Mouse (Mus musculus) thymus, adult 2 months (tissue): ENCODE measurements around the gene Pepd. TPM values are rescaled to one million over a fixed set of nuclear protein-coding genes. Genes with fewer than 3 reads are reported as not detected.

Experiments used
- DNase-seq: peaks from one replicate; pipeline ENCODE4 v3.0.0; 2021
- H3K27ac ChIP-seq: fragments of 200-500 bp; 2 replicates; pipeline ENCODE4 v1.5.1; 2012; ENCODE audit warnings: low read length, control low read depth; ENCODE audit not compliant: control insufficient read depth, insufficient read depth
- H3K27me3 ChIP-seq: fragments of 200-500 bp; 2 replicates; pipeline ENCODE4 v1.6.1; 2012; ENCODE audit warnings: mild to moderate bottlenecking, low read length, moderate library complexity, mixed read lengths; ENCODE audit not compliant: control insufficient read depth, insufficient read depth
- H3K36me3 ChIP-seq: fragments of 200-500 bp; 2 replicates; pipeline ENCODE4 v1.6.1; 2012; ENCODE audit warnings: mild to moderate bottlenecking, low read length, moderate library complexity; ENCODE audit not compliant: control insufficient read depth, insufficient read depth
- H3K4me1 ChIP-seq: fragments of 200-500 bp; replicated peaks from 2 replicates; pipeline ENCODE4 v1.6.1; 2012; ENCODE audit warnings: low read length; ENCODE audit not compliant: control insufficient read depth, insufficient read depth
- H3K4me3 ChIP-seq: fragments of 200-500 bp; 2 replicates; pipeline ENCODE4 v1.5.1; 2012; ENCODE audit warnings: mild to moderate bottlenecking, low read length, control low read depth, moderate library complexity; ENCODE audit not compliant: control insufficient read depth, insufficient read depth
- CTCF ChIP-seq: fragments of 200-500 bp; IDR thresholded peaks from 2 replicates; pipeline ENCODE4 v1.5.1; 2012; ENCODE audit warnings: mild to moderate bottlenecking, control low read depth, low read length, moderate library complexity, borderline replicate concordance; ENCODE audit not compliant: control insufficient read depth, poor library complexity, insufficient read depth; ENCODE audit errors: extremely low read depth
- POLR2A ChIP-seq: fragments of 200-500 bp; IDR thresholded peaks from 2 replicates; pipeline ENCODE4 v1.6.1; 2012; ENCODE audit warnings: mild to moderate bottlenecking, low read length, control low read depth, moderate library complexity; ENCODE audit not compliant: control insufficient read depth, poor library complexity, insufficient read depth; ENCODE audit errors: extremely low read depth
- WGBS: fragments of 180-500 bp; shearing (Covaris S2); methylation state at CpG from one replicate; pipeline ENCODE4 v1.1.7; 2018; 5-methylcytosine and 5-hydroxymethylcytosine counted together
- polyA plus RNA-seq: library from polyadenylated mRNA; depleted of rRNA; stranded (reverse); fragments of >200 nt; gene quantifications from 2 replicates; pipeline ENCODE4 v1.2.3, GENCODE M21; 2012

The Pepd gene
- polyA plus RNA-seq, 1 experiment: 87.6 TPM

- H3K4me3 ChIP-seq: peak within 1 kb of the TSS; percentile 61
- WGBS: under 1% methylated on average over 52 of the region's 53 CpGs
- peaks cover 11% of the 10 kb centered on the region for H3K4me1 ChIP-seq
- peak; percentile 97 for DNase-seq
- peak within 1 kb of the TSS; percentile 50; the same call in 1 of the 2 replicates for H3K27ac ChIP-seq
- peak; percentile 56; the same call in 1 of the 2 replicates for TF ChIP-seq CTCF
- peak; percentile 64 for TF ChIP-seq POLR2A
- H3K27me3 ChIP-seq: no peaks in the 10 kb centered on the region
- H3K36me3 ChIP-seq: no peaks in the 10 kb centered on the region
These were observed 144.3 kb downstream of the Pepd start, which contains the start of gene Cebpg for GRCm38 (mm10) chr7:35056436-35056864. Gene Cebpg, minus strand, starts transcription at chr7:35056573.

- TF ChIP-seq POLR2A: no peak
- TF ChIP-seq CTCF: no peak
- peaks cover 11% of the 10 kb centered on the region for H3K4me1 ChIP-seq
- WGBS: 8% methylated on average over 10 of the region's 10 CpGs
- H3K36me3 ChIP-seq: no peaks in the 10 kb centered on the region
- H3K4me3 ChIP-seq: peak overlapping the region; percentile 42
- H3K27ac ChIP-seq: peak overlapping the region; percentile 50; the same call in 1 of the 2 replicates
- no peak for DNase-seq
- H3K27me3 ChIP-seq: no peaks in the 10 kb centered on the region
These were observed 144.8 kb downstream of the Pepd start for GRCm38 (mm10) chr7:35056999-35057398.

GRCm38 (mm10) chr7:35057569-35057968 lies 145.4 kb downstream of the Pepd start:
- no peaks in the 10 kb centered on the region for H3K36me3 ChIP-seq
- WGBS: 75% methylated on average over 4 of the region's 4 CpGs
- TF ChIP-seq CTCF (no peak), POLR2A (no peak)
- no peak overlapping the region for H3K4me3 ChIP-seq
- DNase-seq: no peak
- H3K27me3 ChIP-seq: no peaks in the 10 kb centered on the region
- peaks cover 11% of the 10 kb centered on the region for H3K4me1 ChIP-seq
- no peak overlapping the region for H3K27ac ChIP-seq

- H3K27me3 ChIP-seq: no peaks in the 10 kb centered on the region
- H3K36me3 ChIP-seq: no peaks in the 10 kb centered on the region
- DNase-seq: no peak
- H3K27ac ChIP-seq: no peak overlapping the region
- H3K4me3 ChIP-seq: no peak overlapping the region
- H3K4me1 ChIP-seq: peaks cover 9% of the 10 kb centered on the region
- WGBS: 100% methylated on average over 1 of the region's 1 CpGs
- TF ChIP-seq CTCF (no peak), POLR2A (no peak)
These were observed 146.2 kb downstream of the Pepd start for GRCm38 (mm10) chr7:35058329-35058728.

GRCm38 (mm10) chr7:35059467-35059866 lies 147.3 kb downstream of the Pepd start:
- Histone ChIP-seq H3K36me3 (no peaks in the 10 kb centered on the region), H3K4me1 (peaks cover 9% of the 10 kb centered on the region), H3K27me3 (no peaks in the 10 kb centered on the region), H3K4me3 (no peak overlapping the region), H3K27ac (no peak overlapping the region)
- DNase-seq: no peak
- 89% methylated on average over 5 of the region's 5 CpGs for WGBS
- TF ChIP-seq CTCF (no peak), POLR2A (no peak)

GRCm38 (mm10) chr7:35064286-35065258 lies 152.4 kb downstream of the Pepd start:
- H3K4me3 ChIP-seq: no peak overlapping the region
- TF ChIP-seq POLR2A (no peak), CTCF (no peak)
- 81% methylated on average over 14 of the region's 14 CpGs for WGBS
- H3K27ac ChIP-seq: no peak overlapping the region
- no peaks in the 10 kb centered on the region for H3K27me3 ChIP-seq
- H3K36me3 ChIP-seq: no peaks in the 10 kb centered on the region
- no peak for DNase-seq
- peaks cover 5% of the 10 kb centered on the region; the same call in 1 of the 2 replicates for H3K4me1 ChIP-seq
